Mouse (Mus musculus) ES-Bruce4 (cell line): Measurements from ENCODE around the gene Pik3r5. TPM values are rescaled to one million over a fixed set of nuclear protein-coding genes. Genes with fewer than 3 reads are reported as not detected.

Experiments
- H3K27ac ChIP-seq: 2 replicates; pipeline ENCODE4 v1.5.1; 2012; ENCODE audit warnings: low read length, inconsistent platforms; ENCODE audit not compliant: insufficient read depth
- H3K27me3 ChIP-seq: 2 replicates; pipeline ENCODE4 v1.6.1; 2012; ENCODE audit warnings: mild to moderate bottlenecking, low read length, inconsistent platforms; ENCODE audit not compliant: control insufficient read depth, poor library complexity, insufficient read depth, severe bottlenecking
- H3K36me3 ChIP-seq: 2 replicates; pipeline ENCODE4 v1.6.1; 2012; ENCODE audit warnings: inconsistent platforms, mild to moderate bottlenecking, low read length, moderate library complexity; ENCODE audit not compliant: control insufficient read depth, poor library complexity, insufficient read depth, severe bottlenecking
- H3K4me1 ChIP-seq: one replicate; pipeline ENCODE4 v1.8.1; 2011; ENCODE audit warnings: low read length; ENCODE audit not compliant: control insufficient read depth, insufficient read depth
- H3K4me3 ChIP-seq: 2 replicates; pipeline ENCODE4 v1.5.1; 2011; ENCODE audit warnings: low read depth, mild to moderate bottlenecking, low read length
- H3K9ac ChIP-seq: 2 replicates; pipeline ENCODE4 v1.6.1; 2012; ENCODE audit warnings: low read depth, mild to moderate bottlenecking, inconsistent platforms; ENCODE audit not compliant: poor library complexity, severe bottlenecking
- H3K9me3 ChIP-seq: replicated peaks from 2 replicates; pipeline ENCODE4 v1.6.1; 2012; ENCODE audit warnings: mild to moderate bottlenecking, low read length, inconsistent platforms; ENCODE audit not compliant: control insufficient read depth, poor library complexity, insufficient read depth, severe bottlenecking
- CTCF ChIP-seq: IDR thresholded peaks from one replicate; pipeline ENCODE4 v1.8.1; 2011; ENCODE audit warnings: low read depth, low read length
- EP300 ChIP-seq: IDR thresholded peaks from 2 replicates; pipeline ENCODE4 v1.6.1; 2011; ENCODE audit warnings: low read depth, low read length; ENCODE audit not compliant: insufficient read depth
- POLR2A ChIP-seq: IDR thresholded peaks from one replicate; pipeline ENCODE4 v1.8.1; 2011; ENCODE audit warnings: low read length; ENCODE audit not compliant: insufficient read depth
- polyA plus RNA-seq: library from polyadenylated mRNA; stranded (reverse); fragments of >200 nt; gene quantifications from 2 replicates; pipeline ENCODE4 v1.2.4, GENCODE M21; 2011; ENCODE audit warnings: low read depth; ENCODE audit not compliant: missing spikeins, insufficient read depth, insufficient read length

Pik3r5 gene
- polyA plus RNA-seq, 1 experiment = 1.7 TPM

DNA sequence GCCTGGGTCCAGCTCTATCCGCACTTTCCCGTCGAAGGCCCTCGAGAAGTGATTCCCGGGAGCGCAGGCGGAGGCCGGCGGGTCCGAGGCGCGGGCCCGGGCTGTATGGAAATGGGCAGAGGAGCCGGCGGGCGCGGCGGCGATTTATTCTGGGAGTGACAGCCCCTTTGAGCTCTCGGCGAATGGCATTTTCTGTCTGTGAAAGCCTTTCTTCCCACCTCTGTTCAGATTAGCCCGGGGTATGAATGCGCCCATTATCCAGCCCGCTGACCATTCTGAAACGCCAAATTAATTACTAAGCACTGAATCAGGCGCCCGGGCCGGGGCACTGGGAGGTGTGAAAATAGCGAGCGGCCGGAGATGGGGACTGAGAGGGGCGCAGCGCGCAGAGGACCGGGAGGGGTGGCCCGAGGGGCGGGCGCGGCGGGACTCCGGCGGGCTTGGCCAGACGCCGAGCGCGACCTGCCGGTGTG is 32.3 kb upstream of the Pik3r5 start:
- H3K4me1 ChIP-seq = no peaks in the 10 kb centered on the region

DNA sequence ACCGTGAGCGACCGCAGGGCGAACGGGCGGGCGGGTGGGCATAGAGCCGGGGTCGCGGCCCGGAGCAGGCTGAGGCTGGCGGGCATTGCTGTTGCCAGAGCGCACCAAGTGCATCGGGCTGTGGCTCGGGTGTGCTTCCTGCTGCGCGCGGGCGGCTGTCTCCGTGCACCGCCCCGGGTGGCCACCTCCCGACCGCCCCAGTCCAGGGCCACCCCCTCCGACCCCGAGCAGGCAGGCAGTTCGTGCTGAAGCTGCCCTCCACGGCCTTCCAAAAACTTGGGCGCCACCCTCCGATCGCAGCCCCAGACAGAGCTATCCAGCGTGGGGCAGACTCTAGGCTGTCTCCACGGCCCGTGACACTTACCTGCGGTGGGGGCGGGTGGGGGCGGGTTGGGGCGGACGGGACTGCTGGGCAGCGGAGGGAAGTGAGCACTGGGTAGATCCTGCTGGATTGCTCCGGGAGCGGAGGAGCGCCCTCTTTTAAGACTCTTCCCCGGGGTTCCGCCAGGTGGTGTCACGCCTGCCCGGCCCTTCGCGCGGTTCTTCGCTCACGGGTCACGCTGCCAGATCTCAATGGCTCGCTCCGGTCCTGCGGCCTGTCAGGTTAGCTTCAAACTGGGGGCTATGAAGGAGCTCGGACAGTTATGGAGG is 31.8 kb upstream of the Pik3r5 start:
- Histone ChIP-seq H3K36me3 (no peaks in the 10 kb centered on the region), H3K27me3 (peaks cover 13% of the 10 kb centered on the region; the same call in 1 of the 2 replicates), H3K27ac (0 out of 2 replicates have a peak overlapping the region, but pooled peaks have one; percentile 8), H3K9me3 (no peaks in the 10 kb centered on the region), H3K9ac (peak overlapping the region; percentile 88), H3K4me3 (peak overlapping the region; percentile 66), H3K4me1 (no peaks in the 10 kb centered on the region)
- no peak for TF ChIP-seq EP300
- TF ChIP-seq CTCF = peak; percentile 4

More for the DNA sequence above, 32.3 kb upstream of the Pik3r5 start:
- Histone ChIP-seq H3K27ac (no peak overlapping the region; the same call in 1 of the 2 replicates), H3K9me3 (no peaks in the 10 kb centered on the region), H3K27me3 (peaks cover 13% of the 10 kb centered on the region; the same call in 1 of the 2 replicates), H3K9ac (peak overlapping the region; percentile 88), H3K4me3 (peak overlapping the region; percentile 66), H3K36me3 (no peaks in the 10 kb centered on the region)
- TF ChIP-seq CTCF = no peak
- TF ChIP-seq EP300 = no peak
- TF ChIP-seq POLR2A = no peak

DNA sequence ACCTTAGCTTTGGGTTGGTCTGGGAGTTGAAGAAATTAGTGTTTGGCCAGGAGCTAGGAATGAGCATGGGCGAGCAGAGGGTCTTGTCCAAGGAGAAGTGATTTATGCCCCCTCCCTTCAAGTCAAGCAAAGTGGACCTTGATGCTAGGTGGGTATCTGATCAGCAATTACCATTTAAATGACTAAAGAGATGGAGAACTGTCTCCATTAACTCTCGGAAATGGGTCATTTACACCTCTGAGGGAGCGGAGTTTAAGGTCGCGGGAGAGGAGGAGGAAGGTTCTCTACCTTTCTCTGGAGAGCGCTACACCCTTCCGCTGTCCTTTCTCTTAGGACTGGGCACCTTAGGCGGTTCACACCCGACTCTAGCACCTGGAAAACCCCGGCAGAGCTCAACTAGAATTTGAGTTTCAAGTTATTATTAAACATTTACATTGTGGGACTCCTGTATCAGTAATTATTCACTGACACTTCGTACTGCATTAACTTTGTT is 31.1 kb upstream of the Pik3r5 start, which contains the start of gene Ntn1:
Ntn1 (minus strand) TSS at position 97 of the 493 bp plus-strand sequence.
- Histone ChIP-seq H3K9me3 (no peaks in the 10 kb centered on the region), H3K36me3 (no peaks in the 10 kb centered on the region), H3K27me3 (peaks cover 13% of the 10 kb centered on the region; the same call in 1 of the 2 replicates), H3K4me1 (no peaks in the 10 kb centered on the region), H3K9ac (peak within 1 kb of the TSS; percentile 88), H3K27ac (0 out of 2 replicates have a peak within 1 kb of the TSS, but pooled peaks have one; percentile 8), H3K4me3 (peak within 1 kb of the TSS; percentile 66)
- no peak for TF ChIP-seq CTCF
- peak; percentile 93 for TF ChIP-seq EP300

DNA sequence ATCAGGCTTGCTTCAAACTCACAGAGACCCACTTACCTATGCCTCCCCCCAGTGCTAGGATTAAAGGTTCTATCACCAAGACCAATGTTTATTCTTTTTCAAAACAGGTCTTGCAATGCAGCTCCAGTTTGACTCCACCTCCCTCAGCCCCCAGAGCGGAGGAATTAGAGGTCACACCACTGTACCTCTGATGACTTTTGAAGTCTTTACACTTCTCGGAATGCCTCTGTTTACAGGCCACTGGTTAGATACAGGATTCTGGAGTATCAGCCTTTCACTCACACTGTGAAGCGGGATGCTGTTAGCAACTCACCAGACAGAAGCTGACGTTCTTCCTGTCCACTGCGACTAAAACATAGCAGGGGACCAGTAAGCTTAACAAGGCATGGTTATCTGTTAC is 30.5 kb upstream of the Pik3r5 start:
- Histone ChIP-seq H3K9me3 (no peaks in the 10 kb centered on the region), H3K27me3 (peaks cover 13% of the 10 kb centered on the region; the same call in 1 of the 2 replicates), H3K9ac (no peak overlapping the region), H3K27ac (no peak overlapping the region), H3K4me3 (no peak overlapping the region), H3K36me3 (no peaks in the 10 kb centered on the region), H3K4me1 (no peaks in the 10 kb centered on the region)
- TF ChIP-seq CTCF = no peak
- TF ChIP-seq POLR2A = no peak
- 0 out of 2 replicates have a peak, but pooled peaks have one; percentile 35 for TF ChIP-seq EP300

DNA sequence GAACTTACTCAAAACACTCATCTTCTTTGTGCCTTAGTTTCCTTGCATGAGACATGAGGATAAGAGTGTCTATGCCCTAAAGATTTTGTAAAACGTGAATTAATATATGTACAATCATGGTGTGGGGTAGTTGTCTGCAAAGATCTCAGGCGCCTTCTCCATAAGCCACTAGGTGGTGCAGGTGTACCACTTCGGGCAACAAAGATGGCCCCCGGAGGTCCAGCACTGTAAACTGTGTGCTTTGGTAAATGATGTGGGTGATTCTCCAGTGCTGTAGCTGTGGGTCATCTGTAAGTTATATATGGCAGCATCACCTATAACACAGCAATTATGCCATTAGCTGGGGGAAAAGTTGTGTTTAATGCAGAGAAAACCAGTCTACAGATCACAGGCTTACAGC is 27.7 kb upstream of the Pik3r5 start:
- no peaks in the 10 kb centered on the region for H3K36me3 ChIP-seq
- H3K4me3 ChIP-seq = no peak overlapping the region
- H3K4me1 ChIP-seq = peaks cover 2% of the 10 kb centered on the region
- H3K9ac ChIP-seq = no peak overlapping the region
- peaks cover 8% of the 10 kb centered on the region; the same call in 1 of the 2 replicates for H3K27me3 ChIP-seq
- no peaks in the 10 kb centered on the region for H3K9me3 ChIP-seq
- no peak overlapping the region for H3K27ac ChIP-seq
- TF ChIP-seq POLR2A (no peak), CTCF (peak; percentile 59), EP300 (no peak)

DNA sequence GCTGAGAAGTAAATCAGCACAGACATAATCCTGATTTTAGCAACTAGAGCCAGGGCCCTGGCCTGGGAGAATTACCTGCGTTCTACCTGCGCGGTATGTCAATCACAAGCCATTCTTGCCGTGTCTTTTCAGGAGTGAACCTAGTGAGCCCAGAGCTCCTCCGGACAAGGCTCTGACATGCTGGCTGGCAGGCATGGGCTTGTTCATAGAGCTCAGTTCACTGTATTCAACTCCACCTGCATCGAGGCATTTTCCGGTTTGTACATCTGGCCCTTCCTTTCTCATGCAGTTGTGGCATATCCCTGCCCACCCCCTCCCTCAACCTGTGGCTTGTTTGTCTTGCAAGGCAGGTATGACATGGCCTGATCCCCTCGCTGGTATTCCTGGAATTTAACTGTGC is 26.3 kb upstream of the Pik3r5 start:
- no peaks in the 10 kb centered on the region for H3K36me3 ChIP-seq
- H3K9ac ChIP-seq = no peak overlapping the region
- no peak overlapping the region for H3K27ac ChIP-seq
- 0 out of 2 replicates have a peak, but pooled peaks cover 2% of the 10 kb centered on the region for H3K27me3 ChIP-seq
- peaks cover 2% of the 10 kb centered on the region for H3K4me1 ChIP-seq
- no peak for TF ChIP-seq POLR2A
- no peaks in the 10 kb centered on the region for H3K9me3 ChIP-seq
- no peak overlapping the region for H3K4me3 ChIP-seq
